Comparison of ENCODE assay signal across 8 mouse cellular contexts in the genomic region with DNA sequence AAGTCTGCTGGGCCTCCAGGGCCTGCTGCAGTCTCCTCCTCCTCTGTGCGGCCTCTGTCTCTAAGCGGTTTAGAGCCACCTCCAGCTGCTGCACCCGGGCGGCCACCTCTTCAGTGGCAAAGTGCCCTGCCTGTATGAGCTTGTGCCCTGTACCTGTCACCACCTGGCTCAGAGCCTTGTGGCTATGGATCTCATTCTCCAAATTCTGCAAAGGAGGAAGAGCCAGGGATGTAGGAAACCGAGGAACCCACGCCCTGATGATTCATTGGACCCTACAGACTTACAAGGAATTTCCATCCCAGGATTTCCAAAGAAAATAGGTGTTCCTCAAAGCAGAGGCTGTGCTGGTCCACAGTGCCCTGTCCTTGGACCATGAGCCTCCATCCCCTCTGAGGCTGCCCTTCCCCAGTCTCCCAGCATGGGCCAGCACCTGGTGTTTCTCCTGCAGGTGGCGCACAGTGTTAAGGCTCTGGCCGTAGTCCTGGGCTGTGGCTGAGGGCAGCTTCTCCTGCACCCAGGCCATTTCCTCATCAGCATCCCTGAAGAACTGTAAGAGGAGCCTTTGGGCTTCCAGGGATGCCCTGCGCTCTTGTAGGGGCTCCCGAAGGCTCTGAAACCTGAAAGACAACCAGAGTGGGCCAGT. TPM values are rescaled to one million over a fixed set of nuclear protein-coding genes. Genes with fewer than 3 reads are reported as not detected.
DNase-seq lines count a peak whose midpoint lies in the region; ATAC-seq and TF ChIP-seq lines count a peak whose summit lies in the region.

No protein-coding gene starts in this region.

- no peak overlapping the region for H3K4me2 ChIP-seq in intestine, postnatal 0 days (replicated peaks; ENCODE audit: low read depth)
- no peak overlapping the region for H3K4me2 ChIP-seq in lung, postnatal 0 days (replicated peaks; ENCODE audit: low read depth, low read length)

- WGBS in cerebellum, adult 2 months, result 69% methylated on average over 10 of the region's 10 CpGs
- WGBS in intestine, postnatal 0 days, result 57% methylated on average over 10 of the region's 10 CpGs
- WGBS in lung, postnatal 0 days, result 63% methylated on average over 10 of the region's 10 CpGs

- H3K4me1 ChIP-seq in cerebellum, adult 2 months (ENCODE audit: control insufficient read depth, insufficient read depth, low read length), result peaks cover 2% of the 10 kb centered on the region
- no peaks in the 10 kb centered on the region for H3K4me1 ChIP-seq in intestine, postnatal 0 days (replicated peaks; ENCODE audit: control insufficient read depth, insufficient read depth, low read length)
- no peaks in the 10 kb centered on the region; the same call in 1 of the 2 replicates for H3K4me1 ChIP-seq in lung, postnatal 0 days (ENCODE audit: insufficient read depth, low read depth, low read length)

- H3K9me3 ChIP-seq in intestine, postnatal 0 days (ENCODE audit: control insufficient read depth), result no peaks in the 10 kb centered on the region
- H3K9me3 ChIP-seq in lung, postnatal 0 days (ENCODE audit: low read length), result no peaks in the 10 kb centered on the region

- peak in 1 of 2 experiments; percentile 33 for DNase-seq in cerebellum, adult 2 months
- DNase-seq in cerebellum, adult 11-12 months, result no peak
- peak; percentile 59 for DNase-seq in right cerebral cortex, adult 18-20 months
- no peak for DNase-seq in right cerebral cortex, adult 2 months (ENCODE audit: low spot score in 2 of 2)
- DNase-seq in brain, adult 2 months (ENCODE audit: low read depth, low spot score), result peak; percentile 69
- peak; percentile 57 for DNase-seq in lung, postnatal 0 days (ENCODE audit: low spot score)
- no peak for DNase-seq in frontal cortex, postnatal 10 days (ENCODE audit: low spot score in 2 of 2)

- no peak for TF ChIP-seq EP300 in lung, postnatal 0 days (IDR thresholded peaks at IDR 0.05)

- H3K27ac ChIP-seq in cerebellum, adult 2 months (ENCODE audit: insufficient read depth, low read length), result no peak overlapping the region
- no peak overlapping the region for H3K27ac ChIP-seq in intestine, postnatal 0 days (ENCODE audit: low read depth, low read length)
- H3K27ac ChIP-seq in lung, postnatal 0 days (ENCODE audit: low read length), result no peak overlapping the region

- TF ChIP-seq POLR2A in cerebellum, adult 2 months (IDR thresholded peaks at IDR 0.05; ENCODE audit: borderline replicate concordance, insufficient read depth, low read length), result no peak

- H3K9ac ChIP-seq in intestine, postnatal 0 days (ENCODE audit: low read depth, low read length), result no peak overlapping the region
- H3K9ac ChIP-seq in lung, postnatal 0 days (replicated peaks; ENCODE audit: low read depth), result no peak overlapping the region

- ATAC-seq in intestine, postnatal 0 days, result no peak
- ATAC-seq in lung, postnatal 0 days, result peak; percentile 76

- no peaks in the 10 kb centered on the region for H3K36me3 ChIP-seq in intestine, postnatal 0 days (ENCODE audit: control insufficient read depth, insufficient read depth)
- H3K36me3 ChIP-seq in lung, postnatal 0 days (ENCODE audit: insufficient read depth, low read length), result no peaks in the 10 kb centered on the region

- no peak overlapping the region for H3K4me3 ChIP-seq in cerebellum, adult 2 months (replicated peaks; ENCODE audit: insufficient read depth, low read depth, low read length)
- H3K4me3 ChIP-seq in intestine, postnatal 0 days (ENCODE audit: low read depth, low read length), result no peak overlapping the region
- H3K4me3 ChIP-seq in lung, postnatal 0 days (ENCODE audit: low read depth, low read length), result no peak overlapping the region

- peak; percentile 32; the same call in 1 of the 2 replicates for TF ChIP-seq CTCF in cerebellum, adult 2 months (IDR thresholded peaks at IDR 0.05; ENCODE audit: borderline replicate concordance, insufficient read depth, low read depth, low read length)
- peak; percentile 86 for TF ChIP-seq CTCF in intestine, postnatal 0 days (IDR thresholded peaks at IDR 0.05; ENCODE audit: low read depth)
- peak; percentile 83 for TF ChIP-seq CTCF in lung, postnatal 0 days (IDR thresholded peaks at IDR 0.05)

- no peaks in the 10 kb centered on the region for H3K27me3 ChIP-seq in cerebellum, adult 2 months (ENCODE audit: control insufficient read depth, insufficient read depth, low read length)
- H3K27me3 ChIP-seq in intestine, postnatal 0 days (replicated peaks; ENCODE audit: control insufficient read depth, insufficient read depth, low read length), result no peaks in the 10 kb centered on the region
- no peaks in the 10 kb centered on the region for H3K27me3 ChIP-seq in lung, postnatal 0 days (replicated peaks; ENCODE audit: insufficient read depth, low read length)

RNA-seq across cellular contexts. Expression of gene Pla2g4b, which starts 16.5 kb away (rescaled TPM):
- 12.9 and 16.9 TPM in 2 replicates for polyA plus RNA-seq in cerebellum, adult 2 months (2012; rRNA removed)
- polyA plus RNA-seq in intestine, postnatal 0 days (2015; fragmentation: Nextera tagmentation; extraction: Ambion mirVana), result 0.81 and 0.99 TPM in 2 replicates
- 0.18 and 0.92 TPM in 2 replicates for polyA plus RNA-seq in lung, postnatal 0 days (2015; fragmentation: Nextera tagmentation; extraction: Ambion mirVana)

RNA-seq across cellular contexts. Expression of gene Gm28042, which starts 22.5 kb away (rescaled TPM):
- polyA plus RNA-seq in cerebellum, adult 2 months (2012; rRNA removed), result 9.0 and 10.8 TPM in 2 replicates
- 1.3 TPM in 2 replicates for polyA plus RNA-seq in intestine, postnatal 0 days (2015; fragmentation: Nextera tagmentation; extraction: Ambion mirVana)
- 0.69 and 0.70 TPM in 2 replicates for polyA plus RNA-seq in lung, postnatal 0 days (2015; fragmentation: Nextera tagmentation; extraction: Ambion mirVana)

RNA-seq across cellular contexts. Expression of gene Jmjd7, which starts 22.5 kb away (rescaled TPM):
- polyA plus RNA-seq in cerebellum, adult 2 months (2012; rRNA removed), result 11.2 and 11.9 TPM in 2 replicates
- 8.9 and 9.1 TPM in 2 replicates for polyA plus RNA-seq in intestine, postnatal 0 days (2015; fragmentation: Nextera tagmentation; extraction: Ambion mirVana)
- polyA plus RNA-seq in lung, postnatal 0 days (2015; fragmentation: Nextera tagmentation; extraction: Ambion mirVana), result 18.1 and 22.6 TPM in 2 replicates

Comparison
In these comparisons a context has a peak if more than half of its experiments do, and no peak if none do; other contexts are left out.
1. DNase-seq: peak in right cerebral cortex, adult 18-20 months (single experiment), brain, adult 2 months (single experiment) and lung, postnatal 0 days (single experiment); none in cerebellum, adult 11-12 months (single experiment), right cerebral cortex, adult 2 months (0 of 2) and frontal cortex, postnatal 10 days (0 of 2).
2. CTCF ChIP-seq: peak in every context shown above with its lines; median percentile 86 in intestine, postnatal 0 days; 83 in lung, postnatal 0 days; 32 in cerebellum, adult 2 months.